Mouse (Mus musculus): ENCODE results near the gene Smad1. TPM values are rescaled to one million over a fixed set of nuclear protein-coding genes. Genes with fewer than 3 reads are reported as not detected.

The Smad1 gene
- polyA plus RNA-seq, 1 experiment: 32.8 TPM

- H3K27ac ChIP-seq (ENCODE audit: control insufficient read depth, insufficient read depth, low read depth, low read length): no peak overlapping the region
- no peaks in the 10 kb centered on the region for H3K27me3 ChIP-seq (ENCODE audit: control insufficient read depth, insufficient read depth, low read length)
- H3K36me3 ChIP-seq (ENCODE audit: control insufficient read depth, insufficient read depth, low read length): no peaks in the 10 kb centered on the region
- TF ChIP-seq POLR2A (IDR thresholded peaks at IDR 0.05; ENCODE audit: control insufficient read depth, low read depth, low read length) (no peak), CTCF (IDR thresholded peaks at IDR 0.05; ENCODE audit: control insufficient read depth, insufficient read depth, insufficient replicate concordance, low read depth, low read length) (no peak)
- no peaks in the 10 kb centered on the region for H3K4me1 ChIP-seq (ENCODE audit: control insufficient read depth, insufficient read depth, low read length)
- H3K4me3 ChIP-seq (ENCODE audit: control insufficient read depth, low read depth, low read length): no peak overlapping the region
These were observed 17.5 kb downstream of the Smad1 start for GRCm38 (mm10) chr8:79381771-79382170.

- Histone ChIP-seq H3K27me3 (ENCODE audit: control insufficient read depth, insufficient read depth, low read length) (no peaks in the 10 kb centered on the region), H3K36me3 (ENCODE audit: control insufficient read depth, insufficient read depth, low read length) (no peaks in the 10 kb centered on the region), H3K27ac (ENCODE audit: control insufficient read depth, insufficient read depth, low read depth, low read length) (no peak overlapping the region), H3K4me1 (ENCODE audit: control insufficient read depth, insufficient read depth, low read length) (no peaks in the 10 kb centered on the region), H3K4me3 (ENCODE audit: control insufficient read depth, low read depth, low read length) (no peak overlapping the region)
- no peak for TF ChIP-seq POLR2A (IDR thresholded peaks at IDR 0.05; ENCODE audit: control insufficient read depth, low read depth, low read length)
- no peak for TF ChIP-seq CTCF (IDR thresholded peaks at IDR 0.05; ENCODE audit: control insufficient read depth, insufficient read depth, insufficient replicate concordance, low read depth, low read length)
These were observed 18.9 kb downstream of the Smad1 start for GRCm38 (mm10) chr8:79380386-79380785.

- no peak overlapping the region for H3K4me3 ChIP-seq (ENCODE audit: control insufficient read depth, low read depth, low read length)
- H3K4me1 ChIP-seq (ENCODE audit: control insufficient read depth, insufficient read depth, low read length): no peaks in the 10 kb centered on the region
- TF ChIP-seq POLR2A (IDR thresholded peaks at IDR 0.05; ENCODE audit: control insufficient read depth, low read depth, low read length): no peak
- TF ChIP-seq CTCF (IDR thresholded peaks at IDR 0.05; ENCODE audit: control insufficient read depth, insufficient read depth, insufficient replicate concordance, low read depth, low read length): no peak
- no peak overlapping the region for H3K27ac ChIP-seq (ENCODE audit: control insufficient read depth, insufficient read depth, low read depth, low read length)
- H3K27me3 ChIP-seq (ENCODE audit: control insufficient read depth, insufficient read depth, low read length): no peaks in the 10 kb centered on the region
- no peaks in the 10 kb centered on the region for H3K36me3 ChIP-seq (ENCODE audit: control insufficient read depth, insufficient read depth, low read length)
These were observed 19.3 kb downstream of the Smad1 start for GRCm38 (mm10) chr8:79379971-79380370.

- TF ChIP-seq CTCF (IDR thresholded peaks at IDR 0.05; ENCODE audit: control insufficient read depth, insufficient read depth, insufficient replicate concordance, low read depth, low read length): no peak
- TF ChIP-seq POLR2A (IDR thresholded peaks at IDR 0.05; ENCODE audit: control insufficient read depth, low read depth, low read length): no peak
- Histone ChIP-seq H3K27ac (ENCODE audit: control insufficient read depth, insufficient read depth, low read depth, low read length) (no peak overlapping the region), H3K36me3 (ENCODE audit: control insufficient read depth, insufficient read depth, low read length) (no peaks in the 10 kb centered on the region), H3K4me3 (ENCODE audit: control insufficient read depth, low read depth, low read length) (no peak overlapping the region), H3K4me1 (ENCODE audit: control insufficient read depth, insufficient read depth, low read length) (no peaks in the 10 kb centered on the region), H3K27me3 (ENCODE audit: control insufficient read depth, insufficient read depth, low read length) (no peaks in the 10 kb centered on the region)
These were observed 22.7 kb downstream of the Smad1 start for GRCm38 (mm10) chr8:79376648-79377047.

- no peak overlapping the region for H3K4me3 ChIP-seq (ENCODE audit: control insufficient read depth, low read depth, low read length)
- no peaks in the 10 kb centered on the region for H3K4me1 ChIP-seq (ENCODE audit: control insufficient read depth, insufficient read depth, low read length)
- no peak for TF ChIP-seq POLR2A (IDR thresholded peaks at IDR 0.05; ENCODE audit: control insufficient read depth, low read depth, low read length)
- no peak for TF ChIP-seq CTCF (IDR thresholded peaks at IDR 0.05; ENCODE audit: control insufficient read depth, insufficient read depth, insufficient replicate concordance, low read depth, low read length)
These were observed 23.6 kb downstream of the Smad1 start for GRCm38 (mm10) chr8:79375775-79376123.

GRCm38 (mm10) chr8:79375074-79375774, 24.1 kb downstream of the Smad1 start:
- Histone ChIP-seq H3K36me3 (ENCODE audit: control insufficient read depth, insufficient read depth, low read length) (no peaks in the 10 kb centered on the region), H3K27me3 (ENCODE audit: control insufficient read depth, insufficient read depth, low read length) (no peaks in the 10 kb centered on the region), H3K4me3 (ENCODE audit: control insufficient read depth, low read depth, low read length) (no peak overlapping the region), H3K4me1 (ENCODE audit: control insufficient read depth, insufficient read depth, low read length) (no peaks in the 10 kb centered on the region), H3K27ac (ENCODE audit: control insufficient read depth, insufficient read depth, low read depth, low read length) (no peak overlapping the region)
- TF ChIP-seq POLR2A (IDR thresholded peaks at IDR 0.05; ENCODE audit: control insufficient read depth, low read depth, low read length) (no peak), CTCF (IDR thresholded peaks at IDR 0.05; ENCODE audit: control insufficient read depth, insufficient read depth, insufficient replicate concordance, low read depth, low read length) (no peak)

More at GRCm38 (mm10) chr8:79375775-79376123, 23.6 kb downstream of the Smad1 start:
- no peaks in the 10 kb centered on the region for H3K36me3 ChIP-seq (ENCODE audit: control insufficient read depth, insufficient read depth, low read length)
- H3K27ac ChIP-seq (ENCODE audit: control insufficient read depth, insufficient read depth, low read depth, low read length): no peak overlapping the region
- H3K27me3 ChIP-seq (ENCODE audit: control insufficient read depth, insufficient read depth, low read length): no peaks in the 10 kb centered on the region

GRCm38 (mm10) chr8:79374410-79374809, 24.9 kb downstream of the Smad1 start:
- H3K4me3 ChIP-seq (ENCODE audit: control insufficient read depth, low read depth, low read length): no peak overlapping the region
- H3K27ac ChIP-seq (ENCODE audit: control insufficient read depth, insufficient read depth, low read depth, low read length): no peak overlapping the region
- TF ChIP-seq CTCF (IDR thresholded peaks at IDR 0.05; ENCODE audit: control insufficient read depth, insufficient read depth, insufficient replicate concordance, low read depth, low read length): no peak
- no peak for TF ChIP-seq POLR2A (IDR thresholded peaks at IDR 0.05; ENCODE audit: control insufficient read depth, low read depth, low read length)
- H3K27me3 ChIP-seq (ENCODE audit: control insufficient read depth, insufficient read depth, low read length): no peaks in the 10 kb centered on the region
- no peaks in the 10 kb centered on the region for H3K36me3 ChIP-seq (ENCODE audit: control insufficient read depth, insufficient read depth, low read length)
- H3K4me1 ChIP-seq (ENCODE audit: control insufficient read depth, insufficient read depth, low read length): no peaks in the 10 kb centered on the region

Data from testis, adult 2 months (tissue).